Comparison of ENCODE assay signal across 9 mouse cellular contexts in genomic region chr12:40257226-40257625, GRCm38 (mm10). TPM values are rescaled to one million over a fixed set of nuclear protein-coding genes. Genes with fewer than 3 reads are reported as not detected.
DNase-seq lines count a peak whose midpoint lies in the region; ATAC-seq and TF ChIP-seq lines count a peak whose summit lies in the region.
"Had no signal": no experiment of that assay in that cellular context is flagged by ENCODE, and none has a peak within 500 bp of the region (broad histone marks: within the 10 kb centered on the region; RNA-seq: fewer than 3 reads in every experiment).

No protein-coding gene starts in this region.

- H3K4me2 ChIP-seq in forebrain, embryonic 14.5 days (ENCODE audit: low read length): no peak overlapping the region
- no peak overlapping the region for H3K4me2 ChIP-seq in hindbrain, embryonic 13.5 days

- peak; percentile 67; the same call in 1 of the 2 replicates for ATAC-seq in G1E (ENCODE audit: extremely low read depth, insufficient number of reproducible peaks, low FRiP score, poor library complexity, severe bottlenecking)
- ATAC-seq in forebrain, embryonic 14.5 days: peak; percentile 93
- ATAC-seq in hindbrain, embryonic 13.5 days (ENCODE audit: low FRiP score): peak; percentile 79; the same call in 1 of the 2 replicates

- H3K27me3 ChIP-seq in G1E (ENCODE audit: insufficient read depth, low read length): peaks cover 4% of the 10 kb centered on the region
- H3K27me3 ChIP-seq in forebrain, embryonic 14.5 days (replicated peaks; ENCODE audit: control insufficient read depth, insufficient read depth, low read length): no peaks in the 10 kb centered on the region
- no peaks in the 10 kb centered on the region for H3K27me3 ChIP-seq in hindbrain, embryonic 13.5 days

- H3K9me3 ChIP-seq in G1E (replicated peaks): no peaks in the 10 kb centered on the region
- H3K9me3 ChIP-seq in forebrain, embryonic 14.5 days (replicated peaks; ENCODE audit: control insufficient read depth, low read length): no peaks in the 10 kb centered on the region
- no peaks in the 10 kb centered on the region for H3K9me3 ChIP-seq in hindbrain, embryonic 13.5 days

- peaks cover 11% of the 10 kb centered on the region for H3K4me1 ChIP-seq in G1E (ENCODE audit: insufficient read depth, low read depth, low read length)
- H3K4me1 ChIP-seq in forebrain, embryonic 14.5 days (ENCODE audit: control insufficient read depth, insufficient read depth, low read length): no peaks in the 10 kb centered on the region
- H3K4me1 ChIP-seq in hindbrain, embryonic 13.5 days (replicated peaks): no peaks in the 10 kb centered on the region

- DNase-seq in G1E (ENCODE audit: low spot score): peak; percentile 43
- DNase-seq in c-Kit-positive CD71-positive TER-119-positive erythroid progenitor cells, embryonic 14.5 days (ENCODE audit: low spot score): peak; percentile 37
- DNase-seq in forebrain, embryonic 14.5 days (ENCODE audit: low spot score): peak; percentile 88
- peak; percentile 88 to 89 for DNase-seq in layer of hippocampus, postnatal 14 days (ENCODE audit: low spot score in 2 of 2)
- DNase-seq in lung, postnatal 36 days: peak; percentile 91
- DNase-seq in retina, postnatal 7 days (ENCODE audit: low read depth, low spot score): peak; percentile 49
- peak; percentile 82 for DNase-seq in urinary bladder, postnatal 14 days (ENCODE audit: low spot score)

- no peak overlapping the region for H3K27ac ChIP-seq in forebrain, embryonic 14.5 days (ENCODE audit: low read depth, low read length)
- no peak overlapping the region for H3K27ac ChIP-seq in hindbrain, embryonic 13.5 days
- H3K27ac ChIP-seq: macrophage had no signal

- 1% methylated on average over 8 of the region's 8 CpGs for WGBS in forebrain, embryonic 14.5 days
- WGBS in hindbrain, embryonic 13.5 days: 3% methylated on average over 8 of the region's 8 CpGs

- no peaks in the 10 kb centered on the region for H3K36me3 ChIP-seq in G1E (replicated peaks)
- no peaks in the 10 kb centered on the region for H3K36me3 ChIP-seq in forebrain, embryonic 14.5 days (ENCODE audit: control insufficient read depth, insufficient read depth, low read length)
- H3K36me3 ChIP-seq in hindbrain, embryonic 13.5 days: no peaks in the 10 kb centered on the region

- no peak overlapping the region for H3K4me3 ChIP-seq in G1E (ENCODE audit: low read depth, low read length)
- no peak overlapping the region for H3K4me3 ChIP-seq in forebrain, embryonic 14.5 days (ENCODE audit: low read depth, low read length)
- no peak overlapping the region for H3K4me3 ChIP-seq in hindbrain, embryonic 13.5 days

- H3K9ac ChIP-seq in forebrain, embryonic 14.5 days (ENCODE audit: low read length): no peak overlapping the region
- no peak overlapping the region for H3K9ac ChIP-seq in hindbrain, embryonic 13.5 days

- peak; percentile 86 for TF ChIP-seq CTCF in G1E (IDR thresholded peaks at IDR 0.05; ENCODE audit: low read depth, low read length)

RNA-seq across cellular contexts. Expression of gene Ifrd1, which starts 8.9 kb away (rescaled TPM):
- total RNA-seq in G1E (2014; fragmentation: Nextera tagmentation) (151 and 234 TPM in 2 replicates), G1E (2017) (186 and 190 TPM in 2 replicates)
- 86.6 and 129 TPM in 2 replicates for polyA plus RNA-seq in G1E (2012)
- 188 and 206 TPM in 2 replicates for polyA plus RNA-seq in forebrain, embryonic 14.5 days (2014; fragmentation: Nextera tagmentation; extraction: Ambion mirVana)
- polyA plus RNA-seq in hindbrain, embryonic 13.5 days (2015; fragmentation: Nextera tagmentation; extraction: Ambion mirVana): 164 TPM in 2 replicates
- total RNA-seq in layer of hippocampus, postnatal 14 days (2021): 10 to 100 TPM; 85.2 to 96.9 TPM

RNA-seq across cellular contexts. Expression of gene Lsmem1, which starts 57.9 kb away (rescaled TPM):
- total RNA-seq in G1E (2014; fragmentation: Nextera tagmentation) (not detected in 2 replicates), G1E (2017) (0.23 and 0.44 TPM in 2 replicates)
- not detected in 2 replicates for polyA plus RNA-seq in G1E (2012)
- not detected in 2 replicates for polyA plus RNA-seq in forebrain, embryonic 14.5 days (2014; fragmentation: Nextera tagmentation; extraction: Ambion mirVana)
- 0.18 TPM in 1 of 2 replicates, not detected in the other for polyA plus RNA-seq in hindbrain, embryonic 13.5 days (2015; fragmentation: Nextera tagmentation; extraction: Ambion mirVana)
- under 1 TPM; 0.25 to 0.86 TPM for total RNA-seq in layer of hippocampus, postnatal 14 days (2021)
- polyA plus RNA-seq: macrophage had no signal

Comparison
In these comparisons a context has a peak if more than half of its experiments do, and no peak if none do; other contexts are left out.
1. DNase-seq: peak in every context shown above with its lines; median percentile 91 in lung, postnatal 36 days; 88 in layer of hippocampus, postnatal 14 days; 88 in forebrain, embryonic 14.5 days; 82 in urinary bladder, postnatal 14 days; 49 in retina, postnatal 7 days; 43 in G1E; 37 in c-Kit-positive CD71-positive TER-119-positive erythroid progenitor cells, embryonic 14.5 days.